34 mouse cellular contexts compared by ENCODE assay signal in the genomic region with DNA sequence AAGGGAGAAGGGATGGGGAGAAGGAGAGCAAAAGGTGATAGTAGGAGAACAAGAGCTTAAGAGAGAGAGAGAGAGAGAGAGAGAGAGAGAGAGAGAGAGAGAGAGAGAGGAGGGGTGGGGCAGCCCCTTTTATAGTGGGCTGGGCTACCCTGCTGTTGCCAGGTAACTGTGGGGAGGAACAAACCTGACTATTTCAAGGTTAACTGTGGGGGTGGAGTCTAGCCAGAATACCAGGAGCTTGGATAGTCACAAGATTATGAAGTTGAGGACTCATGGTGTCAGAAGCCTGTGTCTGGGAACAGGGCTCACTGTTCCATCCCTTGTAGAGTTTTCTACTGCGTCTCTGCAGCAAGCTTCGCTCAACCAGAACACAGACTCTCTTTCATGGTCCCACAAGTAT.
"Had no signal": no experiment of that assay in that cellular context is flagged by ENCODE, and none has a peak within 500 bp of the region (broad histone marks: within the 10 kb centered on the region; RNA-seq: fewer than 3 reads in every experiment).

No protein-coding gene starts in this region.

- H3K36me3 ChIP-seq: heart, embryonic 12.5 days; heart, embryonic 13.5 days; heart, embryonic 15.5 days; hindbrain, embryonic 10.5 days; hindbrain, embryonic 12.5 days; hindbrain, embryonic 13.5 days; hindbrain, embryonic 15.5 days; intestine, embryonic 15.5 days; kidney, embryonic 15.5 days had no signal

- H3K4me2 ChIP-seq: heart, embryonic 11.5 days; heart, embryonic 12.5 days; heart, embryonic 13.5 days; heart, embryonic 15.5 days; hindbrain, embryonic 12.5 days; hindbrain, embryonic 13.5 days; hindbrain, embryonic 14.5 days; hindbrain, embryonic 15.5 days; intestine, embryonic 15.5 days; kidney, embryonic 15.5 days had no signal

- H3K9ac ChIP-seq: heart, embryonic 12.5 days; heart, embryonic 13.5 days; heart, embryonic 15.5 days; hindbrain, embryonic 12.5 days; hindbrain, embryonic 13.5 days; hindbrain, embryonic 14.5 days; hindbrain, embryonic 15.5 days; intestine, embryonic 15.5 days; kidney, embryonic 15.5 days had no signal

- H3K27ac ChIP-seq: heart, embryonic 13.5 days; heart, embryonic 15.5 days; hindbrain, embryonic 10.5 days; hindbrain, embryonic 12.5 days; hindbrain, embryonic 13.5 days; hindbrain, embryonic 14.5 days; hindbrain, embryonic 15.5 days; hindbrain, postnatal 0 days; intestine, embryonic 15.5 days; kidney, embryonic 15.5 days; kidney, postnatal 0 days; layer of hippocampus, adult 2 months; left cerebral cortex, adult 2 months had no signal

- H3K9me3 ChIP-seq: heart, embryonic 12.5 days; heart, embryonic 13.5 days; heart, embryonic 15.5 days; hindbrain, embryonic 10.5 days; hindbrain, embryonic 12.5 days; hindbrain, embryonic 13.5 days; hindbrain, embryonic 15.5 days; intestine, embryonic 15.5 days; kidney, embryonic 15.5 days had no signal

- H3K4me1 ChIP-seq: heart, embryonic 12.5 days; heart, embryonic 13.5 days; heart, embryonic 15.5 days; hindbrain, embryonic 10.5 days; hindbrain, embryonic 12.5 days; hindbrain, embryonic 13.5 days; hindbrain, embryonic 15.5 days; intestine, embryonic 15.5 days; kidney, embryonic 15.5 days had no signal

- H3K4me3 ChIP-seq: heart, embryonic 12.5 days; heart, embryonic 13.5 days; heart, embryonic 15.5 days; hindbrain, embryonic 10.5 days; hindbrain, embryonic 12.5 days; hindbrain, embryonic 13.5 days; hindbrain, embryonic 15.5 days; intestine, embryonic 15.5 days; kidney, embryonic 15.5 days; layer of hippocampus, adult 2 months; left cerebral cortex, adult 2 months had no signal

- ATAC-seq: hindbrain, embryonic 16.5 days; hindbrain, postnatal 0 days; inflammation-experienced regulatory T-cells, adult 6 months; intestine, embryonic 15.5 days; intestine, embryonic 16.5 days; intestine, postnatal 0 days had no signal

- DNase-seq: heart, postnatal 10 days; heart, postnatal 14 days; heart, postnatal 36 days; heart, postnatal 4 days; kidney, adult 11 months; kidney, adult 18-20 months; kidney, adult 2 months; kidney, adult 8-10 months; kidney, adult 9 months; kidney, postnatal 10 days; kidney, postnatal 14 days; kidney, postnatal 25 days; kidney, postnatal 4 days; layer of hippocampus, adult 9-11 months; layer of hippocampus, postnatal 36 days had no signal

- H3K27me3 ChIP-seq: heart, embryonic 12.5 days; heart, embryonic 13.5 days; heart, embryonic 15.5 days; hindbrain, embryonic 12.5 days; hindbrain, embryonic 13.5 days; hindbrain, embryonic 15.5 days; intestine, embryonic 15.5 days; kidney, embryonic 15.5 days had no signal
